In genomic region chr12:70104199-70104598, GRCm38 (mm10) we compare ENCODE assay signal across 13 mouse cellular contexts. TPM values are rescaled to one million over a fixed set of nuclear protein-coding genes. Genes with fewer than 3 reads are reported as not detected.
A peak's percentile ranks its signal among the peaks of the same experiment; 100 is the strongest.
DNase-seq lines count a peak whose midpoint lies in the region; ATAC-seq and TF ChIP-seq lines count a peak whose summit lies in the region.
"Had no signal": no experiment of that assay in that cellular context is flagged by ENCODE, and none has a peak within 500 bp of the region (broad histone marks: within the 10 kb centered on the region; RNA-seq: fewer than 3 reads in every experiment).

No protein-coding gene starts in this region.

- H3K27me3 ChIP-seq in thymus, adult 2 months (ENCODE audit: control insufficient read depth, insufficient read depth, low read length): no peaks in the 10 kb centered on the region
- H3K27me3 ChIP-seq in kidney, embryonic 15.5 days: no peaks in the 10 kb centered on the region
- no peaks in the 10 kb centered on the region for H3K27me3 ChIP-seq in neural tube, embryonic 15.5 days (replicated peaks)

- TF ChIP-seq CTCF in thymus, adult 2 months (IDR thresholded peaks at IDR 0.05; ENCODE audit: borderline replicate concordance, control insufficient read depth, extremely low read depth, insufficient read depth, low read length, poor library complexity): no peak

- peak; percentile 21 for DNase-seq in embryo, embryonic 10.5 days (ENCODE audit: low spot score)
- no peak for DNase-seq in embryo, embryonic 9.5 days (ENCODE audit: extremely low spot score)
- no peak for DNase-seq in thymus, adult 2 months
- no peak for DNase-seq in thymus, adult 18-20 months
- DNase-seq in gastrocnemius, postnatal 25 days: no peak
- no peak for DNase-seq in adrenal gland, postnatal 36 days
- DNase-seq: adrenal gland, postnatal 14 days; heart, adult 18-20 months; lung, adult 2 months had no signal

- H3K27ac ChIP-seq in thymus, adult 2 months (ENCODE audit: control insufficient read depth, insufficient read depth, low read length): peak overlapping the region; percentile 41; the same call in 1 of the 2 replicates
- H3K27ac ChIP-seq in kidney, embryonic 15.5 days: peak overlapping the region; percentile 67
- 0 out of 2 replicates have a peak overlapping the region, but pooled peaks have one; percentile 45 for H3K27ac ChIP-seq in neural tube, embryonic 15.5 days (replicated peaks)
- H3K27ac ChIP-seq: forebrain, embryonic 10.5 days had no signal

- peaks cover 59% of the 10 kb centered on the region for H3K4me1 ChIP-seq in thymus, adult 2 months (replicated peaks; ENCODE audit: control insufficient read depth, insufficient read depth, low read length)
- H3K4me1 ChIP-seq in kidney, embryonic 15.5 days: peaks cover 62% of the 10 kb centered on the region
- H3K4me1 ChIP-seq in neural tube, embryonic 15.5 days: peaks cover 53% of the 10 kb centered on the region

- no peak overlapping the region for H3K9ac ChIP-seq in kidney, embryonic 15.5 days
- H3K9ac ChIP-seq in neural tube, embryonic 15.5 days (replicated peaks): 0 out of 2 replicates have a peak overlapping the region, but pooled peaks have one; percentile 7

- no peak overlapping the region for H3K4me3 ChIP-seq in thymus, adult 2 months (ENCODE audit: control insufficient read depth, insufficient read depth, low read length)
- no peak overlapping the region for H3K4me3 ChIP-seq in kidney, embryonic 15.5 days (replicated peaks)
- no peak overlapping the region for H3K4me3 ChIP-seq in neural tube, embryonic 15.5 days (replicated peaks)
- H3K4me3 ChIP-seq: forebrain, embryonic 10.5 days had no signal

- TF ChIP-seq POLR2A in thymus, adult 2 months (IDR thresholded peaks at IDR 0.05; ENCODE audit: control insufficient read depth, extremely low read depth, insufficient read depth, low read length, poor library complexity): no peak

- ATAC-seq in kidney, embryonic 15.5 days (replicated peaks; ENCODE audit: low FRiP score): peak; percentile 50
- ATAC-seq in neural tube, embryonic 15.5 days (ENCODE audit: low FRiP score): no peak

- 62% methylated on average over 4 of the region's 4 CpGs for WGBS in thymus, adult 2 months
- WGBS in kidney, embryonic 15.5 days: 43% methylated on average over 4 of the region's 4 CpGs
- WGBS in neural tube, embryonic 15.5 days: 28% methylated on average over 4 of the region's 4 CpGs

- H3K4me2 ChIP-seq in kidney, embryonic 15.5 days: no peak overlapping the region
- H3K4me2 ChIP-seq in neural tube, embryonic 15.5 days: no peak overlapping the region

- no peaks in the 10 kb centered on the region for H3K36me3 ChIP-seq in thymus, adult 2 months (ENCODE audit: control insufficient read depth, insufficient read depth, low read length)
- peaks cover 17% of the 10 kb centered on the region for H3K36me3 ChIP-seq in kidney, embryonic 15.5 days
- H3K36me3 ChIP-seq in neural tube, embryonic 15.5 days: no peaks in the 10 kb centered on the region

- H3K9me3 ChIP-seq in kidney, embryonic 15.5 days (replicated peaks): no peaks in the 10 kb centered on the region
- H3K9me3 ChIP-seq in neural tube, embryonic 15.5 days (replicated peaks): no peaks in the 10 kb centered on the region
- H3K9me3 ChIP-seq: forebrain, embryonic 10.5 days had no signal

RNA-seq across cellular contexts. Expression of gene Nin, which starts 9.3 kb away (rescaled TPM):
- polyA plus RNA-seq in thymus, adult 2 months (2012; rRNA removed): 21.8 and 32.2 TPM in 2 replicates
- polyA plus RNA-seq in kidney, embryonic 15.5 days (2015; fragmentation: Nextera tagmentation; extraction: Ambion mirVana): 13.5 and 13.9 TPM in 2 replicates
- polyA plus RNA-seq in neural tube, embryonic 15.5 days (2015; fragmentation: Nextera tagmentation; extraction: Ambion mirVana): 9.1 and 10.6 TPM in 2 replicates
- 10 to 100 TPM; 20.4 to 20.9 TPM for total RNA-seq in gastrocnemius, postnatal 25 days (2021)
- 10 to 100 TPM; 31.2 to 39.4 TPM for total RNA-seq in adrenal gland, postnatal 36 days (2021)

RNA-seq across cellular contexts. Expression of gene Abhd12b, which starts 49.7 kb away (rescaled TPM):
- 0.12 and 0.15 TPM in 2 replicates for polyA plus RNA-seq in thymus, adult 2 months (2012; rRNA removed)
- not detected in 2 replicates for polyA plus RNA-seq in kidney, embryonic 15.5 days (2015; fragmentation: Nextera tagmentation; extraction: Ambion mirVana)
- polyA plus RNA-seq in neural tube, embryonic 15.5 days (2015; fragmentation: Nextera tagmentation; extraction: Ambion mirVana): 0.20 and 0.22 TPM in 2 replicates
- not detected for total RNA-seq in gastrocnemius, postnatal 25 days (2021)
- total RNA-seq in adrenal gland, postnatal 36 days (2021): not detected
- total RNA-seq: adrenal gland, postnatal 14 days; heart, adult 18-20 months; left cerebral cortex, postnatal 10 days had no signal
- polyA plus RNA-seq: forebrain, embryonic 10.5 days had no signal
